Mouse (Mus musculus): ENCODE measurements around the gene Pou6f1.

DNA sequence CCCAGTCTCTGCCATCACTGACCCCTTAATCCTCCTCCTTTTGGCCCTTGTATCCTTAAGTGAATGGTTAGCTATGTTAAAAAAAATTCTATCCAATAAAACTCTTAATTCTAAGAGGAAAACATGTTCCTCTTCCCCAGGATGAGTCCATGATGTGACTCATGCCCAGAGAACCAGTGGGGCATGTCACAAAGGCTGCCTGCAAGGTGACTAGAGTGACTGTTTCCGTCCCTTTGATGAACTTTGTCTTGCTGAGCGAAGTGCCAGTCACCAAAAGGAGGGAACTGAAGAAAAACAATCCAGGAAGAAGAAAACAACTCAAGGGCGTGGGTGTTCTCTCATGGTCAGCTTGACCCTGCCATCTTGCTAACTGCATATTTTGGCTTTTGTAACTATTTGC is 30.5 kb downstream of the Pou6f1 start:
- TF ChIP-seq MXI1 (IDR thresholded peaks at IDR 0.05; ENCODE audit: low read depth, low read length) (no peak), ZMIZ1 (IDR thresholded peaks at IDR 0.05; ENCODE audit: low read depth, low read length) (no peak)

Measured in CH12.LX (cell line).